Mouse (Mus musculus) heart, embryonic 12.5 days (tissue): ENCODE results near the gene Lamtor1. TPM values are rescaled to one million over a fixed set of nuclear protein-coding genes. Genes with fewer than 3 reads are reported as not detected.

ENCODE experiments used
- ATAC-seq: fragments of 200-750 bp; cut with Nextera tagmentation; 2 replicates; pipeline ENCODE4 v1.8.0; 2017; ENCODE audit warnings: moderate TSS enrichment, moderate library complexity; ENCODE audit not compliant: insufficient number of reproducible peaks, low FRiP score
- H3K27ac ChIP-seq: fragments of 300-500 bp; sonication (generic); 2 replicates; pipeline ENCODE4 v1.5.1; 2016; ENCODE audit warnings: mild to moderate bottlenecking, moderate library complexity; ENCODE audit not compliant: poor library complexity, severe bottlenecking
- H3K27me3 ChIP-seq: fragments of 300-500 bp; sonication (generic); replicated peaks from 2 replicates; pipeline ENCODE4 v1.6.1; 2016; ENCODE audit warnings: mild to moderate bottlenecking, moderate library complexity
- H3K36me3 ChIP-seq: fragments of 300-500 bp; sonication (generic); 2 replicates; pipeline ENCODE4 v1.6.1; 2016; ENCODE audit warnings: mild to moderate bottlenecking, moderate library complexity
- H3K4me1 ChIP-seq: fragments of 300-500 bp; sonication (generic); replicated peaks from 2 replicates; pipeline ENCODE4 v1.6.1; 2016; ENCODE audit warnings: mild to moderate bottlenecking
- H3K4me2 ChIP-seq: fragments of 300-500 bp; sonication (generic); 2 replicates; pipeline ENCODE4 v1.6.1; 2016; ENCODE audit warnings: mild to moderate bottlenecking, moderate library complexity
- H3K4me3 ChIP-seq: fragments of 300-500 bp; sonication (generic); 2 replicates; pipeline ENCODE4 v1.5.1; 2016; ENCODE audit warnings: mild to moderate bottlenecking
- H3K9ac ChIP-seq: fragments of 300-500 bp; sonication (generic); 2 replicates; pipeline ENCODE4 v1.6.1; 2016; ENCODE audit warnings: mild to moderate bottlenecking, moderate library complexity
- H3K9me3 ChIP-seq: fragments of 300-500 bp; sonication (generic); replicated peaks from 2 replicates; pipeline ENCODE4 v1.6.1; 2016; ENCODE audit warnings: mild to moderate bottlenecking, moderate library complexity
- WGBS: fragments of 180-500 bp; shearing (Covaris S2); methylation state at CpG from one replicate; pipeline ENCODE4 v1.1.7; 2016; 5-methylcytosine and 5-hydroxymethylcytosine counted together
- polyA plus RNA-seq: library from polyadenylated mRNA; unstranded; fragments of >200 nt; fragmentation: Nextera tagmentation; extraction: Ambion mirVana; gene quantifications from 2 replicates; pipeline ENCODE4 v1.2.1, GENCODE M21; 2016

Lamtor1 gene
- polyA plus RNA-seq, 1 experiment from 2014 or later: 128 TPM

- H3K4me1 ChIP-seq: peaks cover 12% of the 10 kb centered on the region; the same call in 1 of the 2 replicates
- no peak overlapping the region for H3K9ac ChIP-seq
- ATAC-seq: no peak
- H3K4me3 ChIP-seq: no peak overlapping the region
- H3K4me2 ChIP-seq: no peak overlapping the region
- H3K27me3 ChIP-seq: no peaks in the 10 kb centered on the region
- H3K9me3 ChIP-seq: no peaks in the 10 kb centered on the region
- 82% methylated on average over 1 of the region's 1 CpGs for whole genome bisulfite sequencing
- no peaks in the 10 kb centered on the region for H3K36me3 ChIP-seq
- H3K27ac ChIP-seq: no peak overlapping the region
Observed at GRCm38 (mm10) chr7:101956481-101956880, 50.8 kb downstream of the Lamtor1 start.

GRCm38 (mm10) chr7:101956911-101957310, 51.2 kb downstream of the Lamtor1 start:
- H3K36me3 ChIP-seq: no peaks in the 10 kb centered on the region
- no peaks in the 10 kb centered on the region for H3K9me3 ChIP-seq
- H3K4me3 ChIP-seq: no peak overlapping the region
- WGBS: 95% methylated on average over 5 of the region's 5 CpGs
- no peak overlapping the region for H3K4me2 ChIP-seq
- no peak overlapping the region for H3K9ac ChIP-seq
- ATAC-seq: no peak
- H3K27ac ChIP-seq: no peak overlapping the region
- no peaks in the 10 kb centered on the region for H3K27me3 ChIP-seq
- H3K4me1 ChIP-seq: peaks cover 12% of the 10 kb centered on the region; the same call in 1 of the 2 replicates

- Histone ChIP-seq H3K4me2 (no peak overlapping the region), H3K27me3 (no peaks in the 10 kb centered on the region), H3K36me3 (no peaks in the 10 kb centered on the region), H3K4me1 (peaks cover 20% of the 10 kb centered on the region), H3K27ac (no peak overlapping the region), H3K9ac (no peak overlapping the region), H3K4me3 (no peak overlapping the region), H3K9me3 (no peaks in the 10 kb centered on the region)
- WGBS: 86% methylated on average over 2 of the region's 2 CpGs
- no peak for ATAC-seq
Observed at GRCm38 (mm10) chr7:101962829-101963228, 57.1 kb downstream of the Lamtor1 start.

GRCm38 (mm10) chr7:101963621-101964020, 57.9 kb downstream of the Lamtor1 start:
- no peak for ATAC-seq
- H3K9me3 ChIP-seq: no peaks in the 10 kb centered on the region
- WGBS: 96% methylated on average over 2 of the region's 2 CpGs
- no peak overlapping the region for H3K9ac ChIP-seq
- H3K36me3 ChIP-seq: no peaks in the 10 kb centered on the region
- H3K27me3 ChIP-seq: no peaks in the 10 kb centered on the region
- H3K4me2 ChIP-seq: no peak overlapping the region
- H3K4me3 ChIP-seq: no peak overlapping the region
- no peak overlapping the region for H3K27ac ChIP-seq
- H3K4me1 ChIP-seq: peaks cover 26% of the 10 kb centered on the region

DNA sequence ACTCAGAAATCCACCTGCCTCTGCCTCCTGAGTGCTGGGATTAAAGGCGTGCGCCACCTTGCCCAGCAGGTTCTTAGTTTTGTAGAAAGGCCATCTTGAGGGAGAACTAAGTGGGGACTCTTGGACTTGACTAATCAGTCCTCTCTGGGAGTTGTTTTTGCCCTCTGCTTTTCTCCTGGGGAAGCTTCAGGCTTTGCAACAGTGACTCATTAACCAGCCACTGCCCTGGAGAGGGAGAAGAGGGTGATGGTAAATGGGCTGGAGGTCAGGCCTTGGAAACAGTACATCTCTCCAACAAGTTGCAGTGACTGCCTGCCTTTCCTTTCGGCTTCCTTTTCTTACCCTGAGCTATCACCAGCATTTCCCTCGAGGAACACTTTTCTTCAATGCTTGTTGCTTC, 58.8 kb downstream of the Lamtor1 start:
- WGBS: 84% methylated on average over 4 of the region's 4 CpGs
- Histone ChIP-seq H3K36me3 (no peaks in the 10 kb centered on the region), H3K27me3 (no peaks in the 10 kb centered on the region), H3K4me2 (no peak overlapping the region), H3K27ac (no peak overlapping the region), H3K9ac (no peak overlapping the region), H3K9me3 (no peaks in the 10 kb centered on the region), H3K4me1 (peaks cover 29% of the 10 kb centered on the region), H3K4me3 (no peak overlapping the region)
- ATAC-seq: no peak

GRCm38 (mm10) chr7:101965606-101966005, 59.9 kb downstream of the Lamtor1 start:
- Histone ChIP-seq H3K4me1 (peaks cover 23% of the 10 kb centered on the region), H3K4me3 (no peak overlapping the region), H3K9ac (no peak overlapping the region), H3K27ac (no peak overlapping the region), H3K27me3 (no peaks in the 10 kb centered on the region), H3K36me3 (no peaks in the 10 kb centered on the region), H3K9me3 (no peaks in the 10 kb centered on the region), H3K4me2 (no peak overlapping the region)
- no peak for ATAC-seq
- 62% methylated on average over 2 of the region's 2 CpGs for WGBS

- Histone ChIP-seq H3K4me1 (peaks cover 32% of the 10 kb centered on the region), H3K9ac (no peak overlapping the region), H3K36me3 (no peaks in the 10 kb centered on the region), H3K4me2 (no peak overlapping the region), H3K27me3 (no peaks in the 10 kb centered on the region), H3K27ac (peak overlapping the region; percentile 28; the same call in 1 of the 2 replicates), H3K9me3 (no peaks in the 10 kb centered on the region), H3K4me3 (no peak overlapping the region)
- no peak for ATAC-seq
- WGBS: 72% methylated on average over 1 of the region's 1 CpGs
Observed at GRCm38 (mm10) chr7:101967256-101967655, 61.6 kb downstream of the Lamtor1 start.

- Histone ChIP-seq H3K9ac (no peak overlapping the region), H3K36me3 (no peaks in the 10 kb centered on the region; the same call in 1 of the 2 replicates), H3K4me1 (peaks cover 46% of the 10 kb centered on the region), H3K27me3 (no peaks in the 10 kb centered on the region), H3K9me3 (no peaks in the 10 kb centered on the region), H3K27ac (peak overlapping the region; percentile 53; the same call in 1 of the 2 replicates), H3K4me2 (peak overlapping the region; percentile 25; the same call in 1 of the 2 replicates), H3K4me3 (no peak overlapping the region)
- WGBS: 55% methylated on average over 2 of the region's 2 CpGs
- ATAC-seq: no peak
Observed at GRCm38 (mm10) chr7:101968751-101969150, 63.0 kb downstream of the Lamtor1 start.

DNA sequence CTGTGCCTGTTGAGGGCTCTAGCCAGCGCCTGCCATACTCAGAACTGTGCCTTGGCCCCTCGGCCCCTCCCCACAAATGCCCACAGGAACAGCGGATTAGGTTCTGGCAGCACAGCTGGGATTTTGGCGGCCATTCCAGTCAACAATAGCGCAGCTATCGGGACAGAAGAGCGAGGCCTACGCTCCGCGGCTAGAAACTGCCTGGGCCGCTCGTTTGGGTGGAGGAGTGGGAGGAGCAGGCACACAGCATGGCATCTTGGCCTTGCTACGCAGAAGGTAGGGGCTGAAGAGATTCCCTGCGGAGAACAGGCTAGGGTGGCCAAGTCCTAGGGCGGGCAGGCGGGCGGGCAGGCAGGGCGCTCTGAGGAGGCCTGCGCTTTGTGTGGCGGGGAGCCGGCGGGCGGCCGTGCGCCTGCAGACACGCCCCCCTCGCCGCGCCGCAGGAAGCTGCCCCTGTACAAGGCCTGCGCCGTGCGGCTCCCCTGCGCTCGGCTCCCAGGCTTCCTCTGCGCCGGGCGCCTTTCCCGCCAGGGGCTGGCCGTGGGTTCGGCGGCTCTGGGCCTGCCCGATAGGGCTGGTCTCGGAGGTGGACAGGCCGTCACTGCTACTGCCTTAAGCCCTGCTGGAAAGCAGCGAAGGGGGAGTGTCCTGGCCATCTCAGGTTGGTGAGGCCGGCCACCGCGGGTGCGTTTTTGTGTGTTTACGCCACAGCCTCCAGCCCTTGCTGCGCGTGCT, 64.2 kb downstream of the Lamtor1 start:
- Histone ChIP-seq H3K27ac (peak overlapping the region; percentile 99), H3K4me1 (peaks cover 55% of the 10 kb centered on the region), H3K4me2 (peak overlapping the region; percentile 75), H3K9me3 (no peaks in the 10 kb centered on the region), H3K4me3 (peak overlapping the region; percentile 70), H3K36me3 (no peaks in the 10 kb centered on the region; the same call in 1 of the 2 replicates), H3K9ac (peak overlapping the region; percentile 87), H3K27me3 (no peaks in the 10 kb centered on the region)
- WGBS: under 1% methylated on average over 48 of the region's 53 CpGs
- ATAC-seq: peak; percentile 92

DNA sequence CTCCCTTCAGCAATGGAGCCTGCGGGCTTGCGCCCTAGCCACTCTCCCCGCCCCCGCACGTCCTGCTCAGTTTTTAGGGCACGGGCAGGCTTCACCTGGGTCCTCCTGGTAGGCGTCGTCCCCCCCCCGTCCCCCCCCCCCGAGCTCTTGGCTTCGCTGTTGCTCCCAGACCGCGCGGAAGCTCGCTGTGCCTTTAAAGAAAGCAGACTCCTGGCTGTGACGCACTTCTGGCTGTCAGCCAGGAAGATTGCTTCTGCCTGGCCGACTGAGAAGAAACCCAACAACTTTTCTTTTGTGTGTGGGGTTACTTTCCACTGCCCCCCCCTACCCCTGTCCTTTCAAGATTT, 64.7 kb downstream of the Lamtor1 start:
- Histone ChIP-seq H3K27me3 (no peaks in the 10 kb centered on the region), H3K4me1 (peaks cover 59% of the 10 kb centered on the region), H3K9ac (peak overlapping the region; percentile 87), H3K4me2 (peak overlapping the region; percentile 75), H3K9me3 (no peaks in the 10 kb centered on the region), H3K4me3 (peak overlapping the region; percentile 70), H3K27ac (peak overlapping the region; percentile 99), H3K36me3 (peaks cover 3% of the 10 kb centered on the region; the same call in 1 of the 2 replicates)
- peak; percentile 78 for ATAC-seq
- WGBS: 2% methylated on average over 13 of the region's 17 CpGs

- H3K4me1 ChIP-seq: peaks cover 59% of the 10 kb centered on the region
- peak overlapping the region; percentile 70 for H3K4me3 ChIP-seq
- H3K4me2 ChIP-seq: peak overlapping the region; percentile 75
- 5% methylated on average over 19 of the region's 19 CpGs for WGBS
- ATAC-seq: peak; percentile 65
- peak overlapping the region; percentile 99 for H3K27ac ChIP-seq
- peaks cover 3% of the 10 kb centered on the region; the same call in 1 of the 2 replicates for H3K36me3 ChIP-seq
- H3K9ac ChIP-seq: peak overlapping the region; percentile 87
- H3K27me3 ChIP-seq: no peaks in the 10 kb centered on the region
- no peaks in the 10 kb centered on the region for H3K9me3 ChIP-seq
Observed at GRCm38 (mm10) chr7:101970821-101971461, 65.2 kb downstream of the Lamtor1 start.
